Mouse (Mus musculus): ENCODE data around the gene Swi5.

Gene Swi5

GRCm38 (mm10) chr2:32260635-32261034 is 27.2 kb downstream of the Swi5 start:
- peak; percentile 71 for DNase-seq (ENCODE audit: low spot score)

- peak; percentile 88 for DNase-seq (ENCODE audit: low spot score)
Observed at GRCm38 (mm10) chr2:32259657-32260417, 28.0 kb downstream of the Swi5 start, which contains the start of gene Uck1. TSS of gene Uck1 (minus strand) at chr2:32260159.

GRCm38 (mm10) chr2:32258887-32259533 is 28.9 kb downstream of the Swi5 start:
- no peak for DNase-seq (ENCODE audit: low spot score)

GRCm38 (mm10) chr2:32256273-32256672 is 31.6 kb downstream of the Swi5 start:
- no peak for DNase-seq (ENCODE audit: low spot score)

- no peak for DNase-seq (ENCODE audit: low spot score)
Observed at GRCm38 (mm10) chr2:32254563-32254962, 33.3 kb downstream of the Swi5 start.

- DNase-seq (ENCODE audit: low spot score), result no peak
Observed at GRCm38 (mm10) chr2:32253352-32253751, 34.5 kb downstream of the Swi5 start.

GRCm38 (mm10) chr2:32252658-32253057 is 35.2 kb downstream of the Swi5 start:
- DNase-seq (ENCODE audit: low spot score), result no peak

- DNase-seq (ENCODE audit: low spot score), result no peak
Observed at GRCm38 (mm10) chr2:32251791-32252527, 35.9 kb downstream of the Swi5 start.

- no peak for DNase-seq (ENCODE audit: low spot score)
Observed at GRCm38 (mm10) chr2:32248377-32249361, 39.2 kb downstream of the Swi5 start.

GRCm38 (mm10) chr2:32246741-32247140 is 41.1 kb downstream of the Swi5 start:
- DNase-seq (ENCODE audit: low spot score), result no peak

- DNase-seq (ENCODE audit: low spot score), result no peak
Observed at GRCm38 (mm10) chr2:32242986-32243385, 44.9 kb downstream of the Swi5 start.

- no peak for DNase-seq (ENCODE audit: low spot score)
Observed at GRCm38 (mm10) chr2:32240591-32240990, 47.3 kb downstream of the Swi5 start.

GRCm38 (mm10) chr2:32238708-32239435 is 49.0 kb downstream of the Swi5 start:
- no peak for DNase-seq (ENCODE audit: low spot score)

GRCm38 (mm10) chr2:32237571-32237970 is 50.3 kb downstream of the Swi5 start:
- no peak for DNase-seq (ENCODE audit: low spot score)

- peak; percentile 22 for DNase-seq (ENCODE audit: low spot score)
Observed at GRCm38 (mm10) chr2:32236760-32237487, 51.0 kb downstream of the Swi5 start.

- peak; percentile 92 for DNase-seq (ENCODE audit: low spot score)
Observed at GRCm38 (mm10) chr2:32235886-32236759, 51.8 kb downstream of the Swi5 start, which contains the start of gene Pomt1. TSS of gene Pomt1 (plus strand) at chr2:32236590.

GRCm38 (mm10) chr2:32235433-32235832 is 52.4 kb downstream of the Swi5 start:
- DNase-seq (ENCODE audit: low spot score), result no peak
